In genomic region chrX:137923490-137923889, GRCm38 (mm10) we compare ENCODE assay signal across 32 mouse cellular contexts.
"Had no signal": no experiment of that assay in that cellular context is flagged by ENCODE, and none has a peak within 500 bp of the region (broad histone marks: within the 10 kb centered on the region; RNA-seq: fewer than 3 reads in every experiment).

No protein-coding gene starts in this region.

- H3K27ac ChIP-seq: limb, embryonic 10.5 days; limb, embryonic 12.5 days; limb, embryonic 13.5 days; limb, embryonic 15.5 days; liver, embryonic 12.5 days; liver, embryonic 13.5 days; liver, embryonic 14.5 days; liver, embryonic 15.5 days; lung, embryonic 15.5 days; macrophage; midbrain, embryonic 10.5 days; midbrain, embryonic 12.5 days; midbrain, embryonic 13.5 days; midbrain, embryonic 15.5 days; neural tube, embryonic 12.5 days had no signal

- H3K36me3 ChIP-seq: limb, embryonic 10.5 days; limb, embryonic 12.5 days; limb, embryonic 13.5 days; limb, embryonic 15.5 days; liver, embryonic 12.5 days; liver, embryonic 13.5 days; liver, embryonic 15.5 days; lung, embryonic 15.5 days; midbrain, embryonic 10.5 days; midbrain, embryonic 12.5 days; midbrain, embryonic 13.5 days; midbrain, embryonic 15.5 days; neural tube, embryonic 12.5 days had no signal

- H3K27me3 ChIP-seq: limb, embryonic 13.5 days; limb, embryonic 15.5 days; liver, embryonic 12.5 days; liver, embryonic 13.5 days; liver, embryonic 15.5 days; lung, embryonic 15.5 days; megakaryocyte, embryonic 14.5 days; midbrain, embryonic 12.5 days; midbrain, embryonic 13.5 days; midbrain, embryonic 15.5 days; neural tube, embryonic 12.5 days had no signal

- H3K4me3 ChIP-seq: limb, embryonic 10.5 days; limb, embryonic 12.5 days; limb, embryonic 13.5 days; limb, embryonic 15.5 days; liver, embryonic 12.5 days; liver, embryonic 13.5 days; liver, embryonic 15.5 days; lung, embryonic 15.5 days; megakaryocyte, embryonic 14.5 days; midbrain, embryonic 10.5 days; midbrain, embryonic 12.5 days; midbrain, embryonic 13.5 days; midbrain, embryonic 15.5 days; myocyte; neural tube, embryonic 12.5 days had no signal

- H3K9me3 ChIP-seq: limb, embryonic 10.5 days; limb, embryonic 12.5 days; limb, embryonic 13.5 days; limb, embryonic 15.5 days; liver, embryonic 12.5 days; liver, embryonic 13.5 days; liver, embryonic 15.5 days; lung, embryonic 15.5 days; megakaryocyte, embryonic 14.5 days; midbrain, embryonic 10.5 days; midbrain, embryonic 12.5 days; midbrain, embryonic 13.5 days; midbrain, embryonic 15.5 days; neural tube, embryonic 12.5 days had no signal

- H3K9ac ChIP-seq: limb, embryonic 12.5 days; limb, embryonic 13.5 days; limb, embryonic 15.5 days; liver, embryonic 12.5 days; liver, embryonic 13.5 days; liver, embryonic 14.5 days; liver, embryonic 15.5 days; liver, postnatal 0 days; lung, embryonic 14.5 days; lung, embryonic 15.5 days; midbrain, embryonic 12.5 days; midbrain, embryonic 13.5 days; midbrain, embryonic 15.5 days; neural tube, embryonic 12.5 days had no signal

- H3K4me2 ChIP-seq: limb, embryonic 12.5 days; limb, embryonic 13.5 days; limb, embryonic 15.5 days; liver, embryonic 11.5 days; liver, embryonic 12.5 days; liver, embryonic 13.5 days; liver, embryonic 15.5 days; lung, embryonic 14.5 days; lung, embryonic 15.5 days; midbrain, embryonic 11.5 days; midbrain, embryonic 12.5 days; midbrain, embryonic 13.5 days; midbrain, embryonic 15.5 days; neural tube, embryonic 12.5 days had no signal

- H3K4me1 ChIP-seq: limb, embryonic 10.5 days; limb, embryonic 12.5 days; limb, embryonic 13.5 days; limb, embryonic 15.5 days; liver, embryonic 12.5 days; liver, embryonic 13.5 days; liver, embryonic 15.5 days; lung, embryonic 15.5 days; megakaryocyte, embryonic 14.5 days; midbrain, embryonic 10.5 days; midbrain, embryonic 12.5 days; midbrain, embryonic 13.5 days; midbrain, embryonic 15.5 days; neural tube, embryonic 12.5 days had no signal

- DNase-seq: left cerebral cortex, postnatal 4 days; liver; liver, embryonic 13.5 days; liver, postnatal 0 days; lung, adult 18-20 months; lung, adult 2 months; lung, embryonic 14.5 days; lung, postnatal 10 days; lung, postnatal 14 days; lung, postnatal 36 days; lung, postnatal 4 days; midbrain, embryonic 14.5 days had no signal

- ATAC-seq: liver, embryonic 12.5 days; liver, postnatal 0 days; lung, postnatal 0 days; midbrain, embryonic 13.5 days; midbrain, embryonic 15.5 days; midbrain, embryonic 16.5 days had no signal
